Mouse (Mus musculus): Measurements from ENCODE around the gene Fam208a.
A peak's percentile ranks its signal among the peaks of the same experiment; 100 is the strongest.

Fam208a gene

GRCm38 (mm10) chr14:27420816-27421215 is 7.8 kb upstream of the Fam208a start:
- DNase-seq (ENCODE audit: low spot score) = no peak

GRCm38 (mm10) chr14:27422301-27422700 is 6.3 kb upstream of the Fam208a start:
- no peak for DNase-seq (ENCODE audit: low spot score)

GRCm38 (mm10) chr14:27428973-27429711 is 508 bp downstream of the Fam208a start:
- peak; percentile 76 for DNase-seq (ENCODE audit: low spot score)

- no peak for DNase-seq (ENCODE audit: low spot score)
Observed at GRCm38 (mm10) chr14:27430280-27430679, 1.6 kb downstream of the Fam208a start.

- no peak for DNase-seq (ENCODE audit: low spot score)
Observed at GRCm38 (mm10) chr14:27432064-27432463, 3.4 kb downstream of the Fam208a start.

- DNase-seq (ENCODE audit: low spot score) = no peak
Observed at GRCm38 (mm10) chr14:27436116-27436515, 7.5 kb downstream of the Fam208a start.

- no peak for DNase-seq (ENCODE audit: low spot score)
Observed at GRCm38 (mm10) chr14:27436826-27437225, 8.2 kb downstream of the Fam208a start.

GRCm38 (mm10) chr14:27440921-27441320 is 12.3 kb downstream of the Fam208a start:
- peak; percentile 53 for DNase-seq (ENCODE audit: low spot score)

GRCm38 (mm10) chr14:27444851-27445281 is 16.2 kb downstream of the Fam208a start:
- DNase-seq (ENCODE audit: low spot score) = no peak

- DNase-seq (ENCODE audit: low spot score) = no peak
Observed at GRCm38 (mm10) chr14:27446963-27447362, 18.3 kb downstream of the Fam208a start.

GRCm38 (mm10) chr14:27491399-27491798 is 62.8 kb downstream of the Fam208a start:
- no peak for DNase-seq (ENCODE audit: low spot score)

GRCm38 (mm10) chr14:27493516-27493915 is 64.9 kb downstream of the Fam208a start:
- no peak for DNase-seq (ENCODE audit: low spot score)

- DNase-seq (ENCODE audit: low spot score) = no peak
Observed at GRCm38 (mm10) chr14:27501096-27501495, 72.5 kb downstream of the Fam208a start.

- peak; percentile 98 for DNase-seq (ENCODE audit: low spot score)
Observed at GRCm38 (mm10) chr14:27507894-27508643, 79.4 kb downstream of the Fam208a start, which contains the start of gene Ccdc66. Gene Ccdc66, minus strand, starts transcription at chr14:27508460.

- DNase-seq (ENCODE audit: low spot score) = no peak
Observed at GRCm38 (mm10) chr14:27508644-27509301, 80.1 kb downstream of the Fam208a start.

- no peak for DNase-seq (ENCODE audit: low spot score)
Observed at GRCm38 (mm10) chr14:27524541-27524940, 95.9 kb downstream of the Fam208a start.
